Mouse (Mus musculus): Measurements from ENCODE around the gene Gm49403. TPM values are rescaled to one million over a fixed set of nuclear protein-coding genes. Genes with fewer than 3 reads are reported as not detected.

Gm49403 gene
- polyA plus RNA-seq, 1 experiment, result not detected

DNA sequence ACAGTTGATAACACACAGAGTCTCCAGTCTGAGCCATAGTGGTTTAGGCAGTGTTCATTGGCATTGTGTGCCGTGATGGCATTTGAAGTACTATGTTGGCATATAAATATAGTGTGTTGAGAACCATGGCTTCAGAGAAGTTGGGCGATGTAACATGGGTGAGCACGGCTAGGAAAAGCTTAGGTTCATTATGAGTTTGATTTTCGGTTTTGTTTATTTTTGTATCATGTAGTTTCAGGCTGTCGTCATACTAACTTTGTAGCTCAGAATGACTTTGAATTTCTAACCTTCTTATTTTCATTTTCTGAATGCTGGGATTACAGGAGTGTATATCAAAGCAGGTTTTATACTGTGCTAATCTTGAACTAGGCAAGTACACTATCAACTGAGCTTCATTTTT is 19.7 kb downstream of the Gm49403 start:
- Histone ChIP-seq H3K27ac (ENCODE audit: insufficient read depth, low read depth, low read length) (no peak overlapping the region), H3K4me3 (ENCODE audit: insufficient read depth, low read length) (no peak overlapping the region), H3K4me1 (ENCODE audit: control insufficient read depth, insufficient read depth, low read length) (peaks cover 5% of the 10 kb centered on the region)
- TF ChIP-seq CTCF (IDR thresholded peaks at IDR 0.05; ENCODE audit: low read depth, low read length), result no peak
- TF ChIP-seq POLR2A (IDR thresholded peaks at IDR 0.05; ENCODE audit: borderline replicate concordance, low read depth, low read length), result no peak

DNA sequence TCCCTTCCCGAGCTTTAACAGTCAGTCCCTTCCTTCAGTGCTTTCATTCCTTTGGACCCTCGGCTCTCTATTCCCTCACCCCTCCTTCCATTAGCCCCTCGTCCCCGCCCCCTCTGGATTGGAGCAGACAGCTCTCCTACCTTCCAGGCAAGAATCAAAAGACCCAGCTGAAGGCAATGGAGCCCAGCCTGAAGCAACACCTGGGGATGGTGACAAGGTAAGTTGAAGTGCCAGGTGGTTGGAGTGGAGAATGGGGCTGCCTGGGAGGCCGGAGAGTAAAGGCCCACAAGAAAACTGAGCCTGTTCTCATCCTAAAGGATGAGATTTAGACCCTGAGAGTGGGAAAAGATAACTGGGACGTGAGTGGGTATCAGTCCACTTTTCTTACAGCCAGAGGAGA is 24.8 kb downstream of the Gm49403 start:
- Histone ChIP-seq H3K27ac (ENCODE audit: insufficient read depth, low read depth, low read length) (no peak overlapping the region), H3K4me1 (ENCODE audit: control insufficient read depth, insufficient read depth, low read length) (no peaks in the 10 kb centered on the region), H3K4me3 (ENCODE audit: insufficient read depth, low read length) (no peak overlapping the region)
- TF ChIP-seq POLR2A (IDR thresholded peaks at IDR 0.05; ENCODE audit: borderline replicate concordance, low read depth, low read length), result no peak
- no peak for TF ChIP-seq CTCF (IDR thresholded peaks at IDR 0.05; ENCODE audit: low read depth, low read length)

DNA sequence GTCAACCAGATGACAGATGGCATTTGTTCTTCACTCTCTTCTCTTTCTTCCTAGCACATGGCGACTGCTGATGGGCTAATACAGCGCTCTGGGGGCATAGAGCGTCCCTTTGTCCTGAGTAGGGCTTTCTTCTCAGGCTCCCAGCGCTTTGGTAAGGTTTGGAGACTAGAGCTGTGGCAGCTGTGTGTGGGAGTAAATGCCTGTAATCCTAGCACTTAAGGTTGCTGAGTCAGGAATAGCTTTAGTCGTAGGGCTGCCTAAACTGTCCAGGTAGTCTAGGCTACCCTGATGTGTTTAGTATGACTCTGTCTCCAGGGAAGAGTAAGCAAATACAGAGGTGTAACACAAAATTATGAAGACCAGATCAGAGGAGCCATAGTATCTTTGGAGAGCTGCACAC is 28.1 kb downstream of the Gm49403 start:
- no peak overlapping the region for H3K4me3 ChIP-seq (ENCODE audit: insufficient read depth, low read length)
- no peak overlapping the region for H3K27ac ChIP-seq (ENCODE audit: insufficient read depth, low read depth, low read length)
- H3K4me1 ChIP-seq (ENCODE audit: control insufficient read depth, insufficient read depth, low read length), result no peaks in the 10 kb centered on the region
- TF ChIP-seq POLR2A (IDR thresholded peaks at IDR 0.05; ENCODE audit: borderline replicate concordance, low read depth, low read length), result no peak

DNA sequence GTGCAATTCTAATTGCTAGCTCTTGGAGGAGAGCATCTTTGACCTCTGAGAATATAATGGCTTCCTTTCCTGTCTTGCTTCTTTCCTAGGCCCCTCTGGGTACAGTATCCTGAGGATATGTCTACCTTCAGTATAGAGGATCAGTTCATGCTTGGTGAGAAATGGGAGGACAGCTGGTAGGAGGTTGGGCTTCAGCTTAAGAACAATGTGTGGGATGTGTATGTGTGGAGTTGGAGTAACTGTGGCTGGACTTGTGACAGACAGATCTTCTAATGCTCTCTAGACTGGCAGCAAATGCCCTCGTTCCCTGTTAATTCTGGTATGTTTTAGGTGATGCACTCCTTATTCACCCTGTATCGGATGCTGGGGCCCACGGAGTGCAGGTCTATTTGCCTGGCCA is 30.5 kb downstream of the Gm49403 start:
- TF ChIP-seq CTCF (IDR thresholded peaks at IDR 0.05; ENCODE audit: low read depth, low read length), result no peak
- TF ChIP-seq POLR2A (IDR thresholded peaks at IDR 0.05; ENCODE audit: borderline replicate concordance, low read depth, low read length), result no peak
- no peak overlapping the region for H3K27ac ChIP-seq (ENCODE audit: insufficient read depth, low read depth, low read length)
- H3K4me1 ChIP-seq (ENCODE audit: control insufficient read depth, insufficient read depth, low read length), result no peaks in the 10 kb centered on the region
- no peak overlapping the region for H3K4me3 ChIP-seq (ENCODE audit: insufficient read depth, low read length)

DNA sequence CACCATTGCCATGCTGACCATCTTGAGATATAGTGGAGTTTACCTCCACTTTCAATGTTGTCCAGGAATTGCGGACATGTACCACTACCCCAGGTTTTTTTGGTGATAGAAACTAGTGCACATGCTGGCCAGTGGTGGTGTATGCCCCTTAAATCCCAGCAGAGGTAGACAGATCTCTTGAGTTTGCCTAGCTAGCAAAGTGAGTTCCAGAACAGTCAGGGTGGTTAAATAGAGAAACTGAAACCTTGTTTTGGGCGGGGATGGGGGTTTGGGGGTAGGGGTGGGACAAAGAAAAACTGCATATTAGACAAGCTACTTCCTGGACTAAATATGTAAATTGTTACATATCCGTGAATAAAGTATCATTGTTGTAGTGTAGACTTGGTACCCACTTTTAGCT is 35.3 kb downstream of the Gm49403 start:
- H3K27ac ChIP-seq (ENCODE audit: insufficient read depth, low read depth, low read length), result no peak overlapping the region
- peaks cover 15% of the 10 kb centered on the region for H3K4me1 ChIP-seq (ENCODE audit: control insufficient read depth, insufficient read depth, low read length)

DNA sequence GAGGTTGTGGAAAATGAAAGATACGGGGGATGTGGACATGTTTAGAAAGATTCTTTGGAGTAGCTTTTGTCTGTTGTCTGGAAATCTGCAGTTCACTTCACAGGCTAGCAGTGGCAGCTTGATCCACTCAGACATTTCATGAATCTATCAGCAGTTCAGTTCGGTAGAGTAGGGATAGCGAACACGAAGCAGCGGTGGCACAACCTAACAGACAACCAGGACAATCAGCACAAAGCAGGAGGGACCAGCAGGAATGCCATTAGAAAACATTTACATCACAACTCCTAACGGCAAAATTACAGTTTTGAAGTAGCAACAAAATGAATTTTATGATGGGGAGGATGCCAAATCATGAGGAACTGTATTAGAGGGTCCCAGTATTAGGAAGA is 35.9 kb downstream of the Gm49403 start:
- peaks cover 15% of the 10 kb centered on the region for H3K4me1 ChIP-seq (ENCODE audit: control insufficient read depth, insufficient read depth, low read length)
- peak overlapping the region; percentile 66; the same call in 1 of the 2 replicates for H3K27ac ChIP-seq (ENCODE audit: insufficient read depth, low read depth, low read length)
- H3K4me3 ChIP-seq (ENCODE audit: insufficient read depth, low read length), result peak overlapping the region; percentile 36; the same call in 1 of the 2 replicates
- TF ChIP-seq POLR2A (IDR thresholded peaks at IDR 0.05; ENCODE audit: borderline replicate concordance, low read depth, low read length) (no peak), CTCF (IDR thresholded peaks at IDR 0.05; ENCODE audit: low read depth, low read length) (no peak)

More for the DNA sequence above, 35.3 kb downstream of the Gm49403 start:
- TF ChIP-seq POLR2A (IDR thresholded peaks at IDR 0.05; ENCODE audit: borderline replicate concordance, low read depth, low read length) (no peak), CTCF (IDR thresholded peaks at IDR 0.05; ENCODE audit: low read depth, low read length) (no peak)
- no peak overlapping the region for H3K4me3 ChIP-seq (ENCODE audit: insufficient read depth, low read length)

DNA sequence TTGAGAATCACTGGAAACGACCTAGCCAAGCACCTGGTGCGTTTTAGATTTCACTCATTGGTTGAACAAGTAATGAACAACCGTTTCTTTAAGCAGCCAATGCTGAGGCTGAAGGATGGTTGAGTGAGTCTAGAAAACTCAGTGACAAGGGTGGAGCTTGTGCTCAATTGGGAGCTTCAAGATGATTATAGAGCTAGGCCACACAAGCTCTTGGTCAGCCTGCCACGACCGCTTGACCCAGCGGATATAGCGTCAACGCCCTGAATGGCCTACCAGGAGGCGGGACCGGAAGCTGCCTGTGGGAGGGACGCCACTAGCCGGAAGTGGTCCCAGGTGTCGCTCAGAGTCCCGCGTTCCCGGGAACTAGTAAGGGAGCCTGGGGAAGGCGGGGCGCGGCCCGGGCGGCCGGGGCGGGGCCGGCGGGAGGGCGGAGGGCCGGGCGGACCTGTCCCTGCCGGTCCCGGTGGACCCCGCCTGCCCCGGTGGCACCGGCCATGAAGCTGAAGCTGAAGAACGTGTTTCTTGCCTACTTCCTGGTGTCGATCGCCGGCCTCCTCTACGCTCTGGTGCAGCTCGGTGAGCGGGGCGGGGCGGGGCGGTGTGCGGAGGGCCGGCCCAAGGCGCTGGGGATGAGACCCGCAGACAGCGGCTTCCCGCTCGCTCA is 36.5 kb downstream of the Gm49403 start, which contains the start of gene B3gat3:
TSS of gene B3gat3 (plus strand) at position 302 of the 664 bp plus-strand sequence.
- peak within 1 kb of the TSS; percentile 67 for H3K4me3 ChIP-seq (ENCODE audit: insufficient read depth, low read length)
- TF ChIP-seq CTCF (IDR thresholded peaks at IDR 0.05; ENCODE audit: low read depth, low read length) (no peak), POLR2A (IDR thresholded peaks at IDR 0.05; ENCODE audit: borderline replicate concordance, low read depth, low read length) (no peak)
- peak within 1 kb of the TSS; percentile 68 for H3K27ac ChIP-seq (ENCODE audit: insufficient read depth, low read depth, low read length)
- peaks cover 15% of the 10 kb centered on the region for H3K4me1 ChIP-seq (ENCODE audit: control insufficient read depth, insufficient read depth, low read length)

DNA sequence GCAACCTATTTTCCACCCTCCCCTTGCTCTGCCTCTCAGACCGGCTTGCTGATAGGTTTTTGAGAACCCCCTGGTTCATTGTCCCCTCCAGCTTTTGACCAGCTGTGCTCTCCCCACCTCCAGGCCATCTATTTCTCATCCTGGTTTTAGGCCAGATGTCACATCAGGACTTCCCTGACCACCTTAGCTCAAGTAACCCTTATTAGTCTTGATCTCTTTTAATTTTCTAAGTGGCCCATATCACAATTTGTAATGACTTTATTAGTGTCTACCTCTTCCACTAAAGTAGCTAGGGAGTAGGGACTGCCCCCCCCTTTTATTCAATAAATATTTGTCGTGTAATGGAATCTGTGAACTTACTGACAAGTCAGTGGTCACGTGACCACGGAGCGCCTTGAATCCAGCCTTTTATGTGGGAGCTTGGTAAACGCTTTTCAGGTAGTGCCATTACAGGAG is 37.1 kb downstream of the Gm49403 start:
- Histone ChIP-seq H3K27ac (ENCODE audit: insufficient read depth, low read depth, low read length) (peak overlapping the region; percentile 68), H3K4me3 (ENCODE audit: insufficient read depth, low read length) (peak overlapping the region; percentile 67), H3K4me1 (ENCODE audit: control insufficient read depth, insufficient read depth, low read length) (peaks cover 15% of the 10 kb centered on the region)
- TF ChIP-seq CTCF (IDR thresholded peaks at IDR 0.05; ENCODE audit: low read depth, low read length) (no peak), POLR2A (IDR thresholded peaks at IDR 0.05; ENCODE audit: borderline replicate concordance, low read depth, low read length) (no peak; the same call in 1 of the 2 replicates)

DNA sequence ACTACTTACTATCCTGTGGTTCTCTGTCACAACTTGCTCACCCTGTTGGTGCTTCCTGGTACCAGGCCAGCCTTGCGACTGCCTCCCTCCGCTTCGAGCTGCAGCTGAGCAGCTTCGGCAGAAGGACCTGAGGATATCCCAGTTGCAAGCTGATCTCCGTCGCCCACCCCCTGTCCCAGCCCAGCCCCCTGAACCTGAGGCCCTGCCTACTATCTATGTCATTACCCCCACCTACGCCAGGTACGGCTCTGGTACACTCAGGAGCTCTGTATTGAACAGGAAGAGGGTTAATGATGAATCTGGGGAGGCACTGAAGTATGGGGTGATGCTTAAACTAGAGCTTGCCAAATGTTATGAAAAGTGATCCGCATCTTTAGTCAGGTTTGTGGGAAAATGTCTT is 38.0 kb downstream of the Gm49403 start:
- no peak overlapping the region for H3K4me3 ChIP-seq (ENCODE audit: insufficient read depth, low read length)

DNA sequence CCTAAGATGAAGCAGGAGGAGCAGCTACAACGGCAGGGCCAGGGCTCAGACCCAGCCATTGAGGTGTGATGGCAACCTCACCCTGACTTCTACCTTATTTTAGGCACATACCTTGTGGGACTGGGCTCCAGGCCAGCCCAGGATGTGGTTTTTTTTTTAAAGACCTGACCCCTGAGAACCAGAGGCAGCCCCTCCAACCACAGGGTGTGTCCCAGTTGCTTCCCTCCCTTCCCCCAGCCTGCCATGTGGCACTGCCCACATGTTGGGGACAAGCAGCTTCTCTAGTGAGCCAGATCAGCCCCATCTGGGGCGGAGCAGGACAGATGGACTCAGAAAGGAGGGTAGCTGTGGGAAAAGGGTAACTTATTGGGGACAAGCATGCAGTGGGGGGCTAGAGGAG is 43.0 kb downstream of the Gm49403 start:
- peaks cover 13% of the 10 kb centered on the region for H3K4me1 ChIP-seq (ENCODE audit: control insufficient read depth, insufficient read depth, low read length)
- no peak for TF ChIP-seq CTCF (IDR thresholded peaks at IDR 0.05; ENCODE audit: low read depth, low read length)
- no peak for TF ChIP-seq POLR2A (IDR thresholded peaks at IDR 0.05; ENCODE audit: borderline replicate concordance, low read depth, low read length)

More for the DNA sequence above, 38.0 kb downstream of the Gm49403 start:
- peaks cover 15% of the 10 kb centered on the region for H3K4me1 ChIP-seq (ENCODE audit: control insufficient read depth, insufficient read depth, low read length)
- no peak overlapping the region for H3K27ac ChIP-seq (ENCODE audit: insufficient read depth, low read depth, low read length)
- TF ChIP-seq CTCF (IDR thresholded peaks at IDR 0.05; ENCODE audit: low read depth, low read length), result no peak
- no peak for TF ChIP-seq POLR2A (IDR thresholded peaks at IDR 0.05; ENCODE audit: borderline replicate concordance, low read depth, low read length)

More for the DNA sequence above, 43.0 kb downstream of the Gm49403 start:
- Histone ChIP-seq H3K4me3 (ENCODE audit: insufficient read depth, low read length) (no peak overlapping the region), H3K27ac (ENCODE audit: insufficient read depth, low read depth, low read length) (no peak overlapping the region)
